Mouse (Mus musculus) CH12.LX (cell line): ENCODE data around the gene Rgs3. TPM values are rescaled to one million over a fixed set of nuclear protein-coding genes. Genes with fewer than 3 reads are reported as not detected.

Experiments used
- DNase-seq: peaks from one replicate; pipeline ENCODE4 v3.0.0-alpha.2; 2013; ENCODE audit errors: extremely low read depth
- H3K27ac ChIP-seq: 2 replicates; pipeline ENCODE4 v1.5.1; 2012; ENCODE audit warnings: low read depth, mild to moderate bottlenecking, control low read depth, moderate library complexity; ENCODE audit not compliant: insufficient read depth
- H3K27me3 ChIP-seq: replicated peaks from 2 replicates; pipeline ENCODE3; 2012; ENCODE audit warnings: inconsistent platforms
- H3K36me3 ChIP-seq, 2 experiments: replicated peaks in 1 of 2; 2 replicates each; pipeline versions ENCODE3 to v1.6.1; 2012; ENCODE audit warnings: inconsistent platforms in 1 of 2, low read length in 1 of 2, mild to moderate bottlenecking in 1 of 2, mixed read lengths in 1 of 2, moderate library complexity in 1 of 2; ENCODE audit not compliant: control insufficient read depth in 1 of 2, insufficient read depth in 1 of 2
- H3K4me1 ChIP-seq, 2 experiments: 2 replicates each; pipeline ENCODE4 v1.6.1; 2012; ENCODE audit warnings: inconsistent platforms in 1 of 2, moderate library complexity in 1 of 2; ENCODE audit not compliant: insufficient read depth in 2 of 2, control insufficient read depth in 1 of 2
- H3K4me2 ChIP-seq: 2 replicates; pipeline ENCODE4 v1.6.1; 2012; ENCODE audit warnings: low read depth, mild to moderate bottlenecking, control low read depth; ENCODE audit not compliant: poor library complexity, insufficient read depth, severe bottlenecking
- H3K4me3 ChIP-seq, 3 experiments: fragments of 150-350 bp in 1 of 3; sonication (generic) in 1 of 3; replicated peaks in 1 of 3; 2 replicates each; pipeline versions ENCODE3 to v1.5.1; 2011 to 2012; ENCODE audit warnings: low read depth in 2 of 3, low read length in 2 of 3, mild to moderate bottlenecking in 2 of 3, moderate library complexity in 2 of 3, control low read depth in 1 of 3, improper control_type of control experiment in 1 of 3, inconsistent platforms in 1 of 3, mixed read lengths in 1 of 3; ENCODE audit not compliant: poor library complexity in 1 of 3
- H3K79me2 ChIP-seq: replicated peaks from 2 replicates; pipeline ENCODE4 v1.6.1; 2012; ENCODE audit warnings: mild to moderate bottlenecking, moderate library complexity; ENCODE audit not compliant: control insufficient read depth, poor library complexity, insufficient read depth, severe bottlenecking; ENCODE audit errors: extremely low read depth
- H3K9ac ChIP-seq: 2 replicates; pipeline ENCODE4 v1.6.1; 2012; ENCODE audit warnings: low read depth, mild to moderate bottlenecking, control low read depth, moderate library complexity; ENCODE audit not compliant: insufficient read depth
- H3K9me3 ChIP-seq: replicated peaks from 2 replicates; pipeline ENCODE3; 2012; ENCODE audit warnings: low read length, inconsistent platforms, mixed read lengths
- CHD2 ChIP-seq: IDR thresholded peaks from 2 replicates; pipeline ENCODE4 v1.6.1; 2011; ENCODE audit warnings: low read length, improper control_type of control experiment
- CTCF ChIP-seq, 2 experiments: IDR thresholded peaks in 1 of 2; conservative IDR thresholded peaks in 1 of 2; 2 replicates each; pipeline ENCODE4 v1.5.1; 2011 to 2012; ENCODE audit warnings: low read depth in 2 of 2, low read length in 2 of 2, improper control_type of control experiment in 1 of 2, inconsistent platforms in 1 of 2, mild to moderate bottlenecking in 1 of 2, moderate library complexity in 1 of 2
- E2F4 ChIP-seq: IDR thresholded peaks from 2 replicates; pipeline ENCODE4 v1.6.1; 2011; ENCODE audit warnings: low read depth, low read length, improper control_type of control experiment; ENCODE audit not compliant: insufficient replicate concordance
- ETS1 ChIP-seq: conservative IDR thresholded peaks from 2 replicates; pipeline ENCODE4 v1.6.1; 2012; ENCODE audit warnings: low read depth, mild to moderate bottlenecking, inconsistent platforms, low read length, improper control_type of control experiment, moderate library complexity
- HCFC1 ChIP-seq: IDR thresholded peaks from 2 replicates; pipeline ENCODE4 v1.6.1; 2012; ENCODE audit warnings: low read depth, mild to moderate bottlenecking, inconsistent platforms, low read length, improper control_type of control experiment
- JUN ChIP-seq: IDR thresholded peaks from 2 replicates; pipeline ENCODE4 v1.6.1; 2011; ENCODE audit warnings: low read depth, mild to moderate bottlenecking, low read length, improper control_type of control experiment, moderate library complexity; ENCODE audit not compliant: insufficient read depth
- MXI1 ChIP-seq: IDR thresholded peaks from 2 replicates; pipeline ENCODE4 v1.6.1; 2011; ENCODE audit warnings: mild to moderate bottlenecking, low read depth, low read length, improper control_type of control experiment
- MYC ChIP-seq: IDR thresholded peaks from 2 replicates; pipeline ENCODE4 v1.6.1; 2011; ENCODE audit warnings: low read depth, mild to moderate bottlenecking, improper control_type of control experiment, low read length
- NELFE ChIP-seq: IDR thresholded peaks from 2 replicates; pipeline ENCODE4 v1.6.1; 2011; ENCODE audit warnings: low read depth, low read length, improper control_type of control experiment
- NRF1 ChIP-seq: IDR thresholded peaks from 2 replicates; pipeline ENCODE4 v1.6.1; 2014; ENCODE audit warnings: low read depth, mild to moderate bottlenecking, inconsistent platforms, low read length, improper control_type of control experiment, moderate library complexity
- PAX5 ChIP-seq: IDR thresholded peaks from 2 replicates; pipeline ENCODE4 v1.6.1; 2012; ENCODE audit warnings: low read length, inconsistent platforms, mixed read lengths
- RAD21 ChIP-seq: IDR thresholded peaks from 2 replicates; pipeline ENCODE4 v1.6.1; 2011; ENCODE audit warnings: low read depth, mild to moderate bottlenecking, low read length, improper control_type of control experiment, moderate library complexity
- SIN3A ChIP-seq: IDR thresholded peaks from 2 replicates; pipeline ENCODE4 v1.6.1; 2012; ENCODE audit warnings: low read length, improper control_type of control experiment, inconsistent platforms
- SMC3 ChIP-seq: IDR thresholded peaks from 2 replicates; pipeline ENCODE4 v1.6.1; 2011; ENCODE audit warnings: low read depth, low read length, improper control_type of control experiment
- UBTF ChIP-seq: IDR thresholded peaks from 2 replicates; pipeline ENCODE4 v1.6.1; 2012; ENCODE audit warnings: low read depth, mild to moderate bottlenecking, inconsistent platforms, low read length, improper control_type of control experiment, moderate library complexity
- ZKSCAN1 ChIP-seq: IDR thresholded peaks from 2 replicates; pipeline ENCODE4 v1.6.1; 2012; ENCODE audit warnings: low read depth, inconsistent platforms, low read length, improper control_type of control experiment, borderline replicate concordance
- ZMIZ1 ChIP-seq: IDR thresholded peaks from 2 replicates; pipeline ENCODE4 v1.6.1; 2012; ENCODE audit warnings: low read depth, mild to moderate bottlenecking, inconsistent platforms, low read length, improper control_type of control experiment
- ZNF384 ChIP-seq: IDR thresholded peaks from 2 replicates; pipeline ENCODE4 v1.6.1; 2012; ENCODE audit warnings: low read depth, low read length, improper control_type of control experiment, inconsistent platforms
- dilution Hi-C: fragments of 300-500 bp; cut with MboI; formaldehyde crosslinking; loops from 2 replicates; pipeline ENCODE4 v1.14.3; 2020; ENCODE audit warnings: low sequenced_read_pairs; ENCODE audit not compliant: extremely low pct_unique_long_range_greater_than_20kb, extremely low pct_ligation_motif_present
- in situ Hi-C: fragments of 300-500 bp; cut with MboI; formaldehyde crosslinking; loops from 3 replicates; pipeline ENCODE4 v1.14.3; 2019; ENCODE audit warnings: low sequenced_read_pairs, low pct_ligation_motif_present, low pct_unique_long_range_greater_than_20kb, mixed read lengths
- polyA plus RNA-seq: library from polyadenylated mRNA; unstranded; fragments of >175 nt; gene quantifications from 2 replicates; pipeline ENCODE4 v1.2.1, GENCODE M21; 2012; ENCODE audit warnings: low read depth; ENCODE audit not compliant: insufficient read length
- total RNA-seq, 2 experiments: library from RNA; depleted of rRNA; stranded (reverse); fragments of 300-350 nt in 1 of 2; fragments of >200 nt in 1 of 2; gene quantifications; 2 replicates each; pipeline ENCODE4 v1.2.3; 2012 to 2014

The Rgs3 gene
- total and polyA plus RNA-seq, 3 experiments, result 3.3 to 6.0 (median 3.5) TPM

DNA sequence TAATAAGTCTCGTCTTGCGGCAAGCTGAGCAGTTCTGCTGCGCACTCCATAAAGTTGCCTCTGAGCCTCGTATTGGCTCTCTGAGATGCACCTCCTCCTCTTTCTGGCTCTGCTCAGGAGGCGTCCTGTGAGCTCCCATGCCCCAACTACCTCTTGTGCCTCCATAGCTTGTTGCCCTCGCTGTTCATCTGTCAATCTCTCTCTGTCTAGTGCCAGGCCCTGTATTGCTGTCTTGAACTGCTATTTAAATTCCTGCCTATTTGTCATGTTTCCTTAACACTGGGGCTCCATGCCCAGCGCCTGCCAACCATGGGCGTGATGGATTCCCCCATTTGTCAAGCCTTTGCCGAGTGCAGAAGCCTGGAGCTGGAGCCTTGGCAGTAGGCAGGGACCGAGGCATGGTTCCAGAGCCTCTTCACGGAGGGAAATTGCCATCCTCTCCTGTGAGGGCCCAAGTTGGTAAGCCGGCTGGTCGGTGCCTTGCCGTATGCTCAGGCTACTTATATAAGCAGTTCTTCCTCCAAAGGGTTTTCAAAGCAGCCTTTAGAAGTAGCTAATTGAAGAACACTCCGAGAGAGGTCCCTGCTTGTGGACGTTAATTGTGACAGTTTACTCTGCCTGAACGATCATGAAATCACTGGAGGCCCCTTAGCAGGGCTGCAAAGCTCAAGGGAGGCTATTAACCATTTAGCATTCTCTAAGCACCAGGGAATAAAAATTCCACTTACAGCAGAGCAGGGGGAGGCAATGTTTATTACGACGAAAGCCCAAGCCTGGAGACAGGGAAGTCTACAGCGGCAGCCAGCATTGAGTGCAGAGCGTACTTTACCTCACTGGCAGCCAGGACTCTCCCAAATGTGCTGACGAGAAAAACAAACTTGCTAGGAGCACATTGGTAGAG lies 53.2 kb downstream of the Rgs3 start:
- TF ChIP-seq NELFE (no peak), SMC3 (no peak), HCFC1 (no peak), ZMIZ1 (no peak), PAX5 (no peak), ZKSCAN1 (no peak), MYC (no peak), NRF1 (no peak), SIN3A (no peak), RAD21 (no peak), ETS1 (no peak), JUN (no peak), CHD2 (no peak)

DNA sequence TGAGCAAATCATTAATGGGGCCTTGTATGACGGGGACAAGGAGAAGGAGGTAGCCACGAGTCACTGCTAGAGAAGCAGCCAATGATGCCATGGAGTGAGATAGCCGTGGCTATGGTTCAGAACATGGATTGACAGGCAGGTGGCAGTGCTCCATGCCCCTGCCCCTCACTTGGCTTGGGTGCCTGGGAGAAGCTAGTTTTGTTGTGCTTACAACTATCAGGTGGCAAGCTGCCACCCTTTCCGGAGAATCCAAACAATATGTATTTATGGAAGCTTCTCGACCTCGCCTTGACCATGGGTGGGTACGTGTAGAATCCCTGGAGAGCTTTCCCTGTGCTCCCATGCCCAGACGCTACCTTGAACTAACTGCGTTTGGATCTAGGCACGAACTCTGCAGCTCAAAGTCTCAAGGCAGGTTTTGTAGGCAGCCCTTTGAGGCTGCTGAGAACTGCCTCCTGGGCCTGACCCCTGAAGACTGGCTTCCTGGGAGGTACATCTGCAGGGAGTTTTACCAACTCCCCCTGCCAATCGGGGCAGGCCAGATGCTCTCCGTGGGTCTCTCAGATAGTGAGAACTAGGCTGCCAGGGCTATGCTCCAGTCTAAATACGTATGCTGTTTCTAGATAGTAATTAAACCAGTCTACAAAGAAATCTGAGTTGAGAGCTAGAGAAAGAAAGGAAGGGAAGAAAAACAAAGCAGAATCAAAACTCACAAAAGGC lies 54.2 kb downstream of the Rgs3 start:
- no peak overlapping the region for H3K9ac ChIP-seq
- TF ChIP-seq ZNF384 (no peak), PAX5 (no peak), UBTF (no peak), RAD21 (peak; percentile 42), MXI1 (no peak), E2F4 (no peak), CTCF (conservative IDR thresholded peaks at IDR 0.05 in 1 of 2, IDR thresholded peaks at IDR 0.05 in 1 of 2; ENCODE audit: low read depth in 2 of 2, low read length in 2 of 2) (peak in 1 of 2 experiments; percentile 59; a peak in 2 of 4 replicates), SMC3 (peak; percentile 68)
- TF ChIP-seq, all 38 proteins: peak for 3
- Histone ChIP-seq H3K4me1 (no peaks in the 10 kb centered on the region), H3K27me3 (peaks cover 28% of the 10 kb centered on the region), H3K4me3 (no peak overlapping the region), H3K36me3 (no peaks in the 10 kb centered on the region), H3K9me3 (no peaks in the 10 kb centered on the region), H3K27ac (no peak overlapping the region), H3K4me2 (no peak overlapping the region), H3K79me2 (no peaks in the 10 kb centered on the region)
- no peak for DNase-seq
- dilution Hi-C loops (no loop called here), in situ Hi-C loops (no loop called here)

More for the DNA sequence above, 53.2 kb downstream of the Rgs3 start:
- H3K79me2 ChIP-seq, result no peaks in the 10 kb centered on the region
- no peak overlapping the region for H3K27ac ChIP-seq
- no peak overlapping the region for H3K9ac ChIP-seq
- no peak overlapping the region for H3K4me3 ChIP-seq
- H3K4me2 ChIP-seq, result no peak overlapping the region
- in situ Hi-C loops, result no loop called here
- dilution Hi-C loops, result no loop called here
- H3K9me3 ChIP-seq, result no peaks in the 10 kb centered on the region
- no peaks in the 10 kb centered on the region for H3K4me1 ChIP-seq
- H3K27me3 ChIP-seq, result peaks cover 26% of the 10 kb centered on the region
- H3K36me3 ChIP-seq, result no peaks in the 10 kb centered on the region
- DNase-seq, result no peak
